Mouse (Mus musculus) midbrain, embryonic 10.5 days (tissue): ENCODE measurements around the gene Sema4b. TPM values are rescaled to one million over a fixed set of nuclear protein-coding genes. Genes with fewer than 3 reads are reported as not detected.

Source experiments
- DNase-seq: peaks from one replicate; pipeline ENCODE4 v3.0.0-alpha.2; 2017; ENCODE audit warnings: low spot score
- H3K27ac ChIP-seq: fragments of 300-500 bp; sonication (generic); replicated peaks from 2 replicates; pipeline ENCODE4 v1.5.1; 2016; ENCODE audit warnings: mild to moderate bottlenecking
- H3K27me3 ChIP-seq: fragments of 300-500 bp; sonication (generic); 2 replicates; pipeline ENCODE4 v1.6.1; 2016; ENCODE audit warnings: low read depth, mild to moderate bottlenecking; ENCODE audit not compliant: poor library complexity, severe bottlenecking
- H3K36me3 ChIP-seq: fragments of 300-500 bp; sonication (generic); 2 replicates; pipeline ENCODE4 v1.6.1; 2016; ENCODE audit warnings: mild to moderate bottlenecking, moderate library complexity
- H3K4me1 ChIP-seq: fragments of 300-500 bp; sonication (generic); 2 replicates; pipeline ENCODE4 v1.6.1; 2016
- H3K4me3 ChIP-seq: fragments of 300-500 bp; sonication (generic); 2 replicates; pipeline ENCODE4 v1.5.1; 2016; ENCODE audit warnings: mild to moderate bottlenecking, moderate library complexity
- H3K9me3 ChIP-seq: fragments of 300-500 bp; sonication (generic); replicated peaks from 2 replicates; pipeline ENCODE4 v1.6.1; 2016; ENCODE audit warnings: mild to moderate bottlenecking
- WGBS: fragments of 180-500 bp; shearing (Covaris S2); methylation state at CpG from one replicate; pipeline ENCODE4 v1.1.7; 2016; 5-methylcytosine and 5-hydroxymethylcytosine counted together
- polyA plus RNA-seq: library from polyadenylated mRNA; unstranded; fragments of >200 nt; fragmentation: Nextera tagmentation; extraction: Ambion mirVana; gene quantifications from 2 replicates; pipeline ENCODE4 v1.2.1, GENCODE M21; 2016

The Sema4b gene
- polyA plus RNA-seq, 1 experiment from 2014 or later: 12.6 TPM

DNA sequence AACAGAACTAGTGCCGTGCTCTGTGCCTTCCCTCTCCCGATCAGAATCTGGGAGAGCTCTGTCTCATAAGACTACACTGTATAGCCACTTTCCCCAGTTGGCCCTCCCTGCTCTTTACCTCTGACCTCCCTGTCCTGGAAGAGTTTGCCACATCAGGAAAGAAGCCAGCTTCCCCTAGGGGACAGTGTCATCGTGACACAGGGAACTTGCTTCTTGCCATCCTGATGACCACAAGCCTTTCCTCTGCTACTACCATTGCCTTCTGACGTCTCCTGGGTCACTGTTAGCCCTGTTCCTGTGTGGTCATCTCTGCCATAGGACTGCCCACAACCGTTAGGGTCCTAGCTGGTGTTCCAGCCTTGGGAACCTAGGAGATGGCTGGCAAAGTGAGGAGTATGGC, 16.3 kb downstream of the Sema4b start:
- Histone ChIP-seq H3K36me3 (peaks cover 22% of the 10 kb centered on the region; the same call in 1 of the 2 replicates), H3K9me3 (no peaks in the 10 kb centered on the region), H3K4me3 (peak overlapping the region; percentile 11; the same call in 1 of the 2 replicates), H3K4me1 (peaks cover 96% of the 10 kb centered on the region), H3K27ac (peak overlapping the region; percentile 56), H3K27me3 (no peaks in the 10 kb centered on the region)
- DNase-seq: no peak
- WGBS: 89% methylated on average over 5 of the region's 5 CpGs

DNA sequence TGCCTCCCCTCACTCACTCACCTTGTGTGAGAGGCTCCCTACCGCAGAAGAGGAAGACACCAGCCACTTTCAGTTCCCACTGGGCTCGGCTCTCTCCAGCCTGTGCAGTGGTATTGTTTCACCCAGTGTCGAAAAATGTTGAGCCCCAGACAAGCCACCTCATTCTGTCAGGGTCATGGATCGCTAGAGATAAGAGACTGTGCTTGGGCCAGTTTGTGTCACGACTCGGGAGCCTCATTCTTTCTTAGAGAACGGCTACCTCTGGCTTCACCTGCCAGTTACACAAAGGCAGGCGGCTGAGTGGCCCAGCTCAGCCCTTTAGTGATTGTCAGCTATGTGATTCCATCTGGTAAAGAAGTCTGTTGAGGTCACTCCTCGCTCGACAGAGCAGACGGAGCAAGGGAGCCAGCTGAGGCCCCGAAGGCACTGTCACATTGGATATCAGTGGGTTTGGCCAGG, 17.0 kb downstream of the Sema4b start:
- no peak for DNase-seq
- Histone ChIP-seq H3K27me3 (no peaks in the 10 kb centered on the region), H3K4me1 (peaks cover 96% of the 10 kb centered on the region), H3K9me3 (no peaks in the 10 kb centered on the region), H3K27ac (peak overlapping the region; percentile 56), H3K36me3 (peaks cover 22% of the 10 kb centered on the region; the same call in 1 of the 2 replicates), H3K4me3 (no peak overlapping the region)
- WGBS: 52% methylated on average over 12 of the region's 12 CpGs

DNA sequence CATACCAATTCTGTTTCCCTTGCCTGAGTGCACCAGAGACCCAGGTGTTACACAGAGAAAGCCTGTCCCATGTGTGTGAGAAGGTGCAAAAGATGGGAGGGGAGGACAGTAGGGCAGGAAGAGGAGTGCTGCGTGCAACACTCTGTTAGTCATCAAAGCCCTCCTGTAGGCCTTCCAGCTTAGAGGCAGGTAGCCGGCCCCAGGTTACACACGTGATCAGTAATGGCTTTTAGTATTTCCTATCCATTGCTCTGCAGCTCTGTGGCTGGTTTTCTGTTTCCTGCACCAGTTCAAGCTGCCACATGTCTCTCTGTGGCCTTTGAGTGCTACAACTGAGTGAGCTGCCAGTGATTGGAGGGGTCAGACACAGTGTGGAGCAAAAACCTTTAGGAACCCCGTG, 17.7 kb downstream of the Sema4b start:
- Histone ChIP-seq H3K27me3 (no peaks in the 10 kb centered on the region), H3K9me3 (no peaks in the 10 kb centered on the region), H3K36me3 (peaks cover 22% of the 10 kb centered on the region; the same call in 1 of the 2 replicates), H3K4me1 (peaks cover 96% of the 10 kb centered on the region), H3K4me3 (no peak overlapping the region), H3K27ac (no peak overlapping the region)
- WGBS: 89% methylated on average over 4 of the region's 4 CpGs
- no peak for DNase-seq

DNA sequence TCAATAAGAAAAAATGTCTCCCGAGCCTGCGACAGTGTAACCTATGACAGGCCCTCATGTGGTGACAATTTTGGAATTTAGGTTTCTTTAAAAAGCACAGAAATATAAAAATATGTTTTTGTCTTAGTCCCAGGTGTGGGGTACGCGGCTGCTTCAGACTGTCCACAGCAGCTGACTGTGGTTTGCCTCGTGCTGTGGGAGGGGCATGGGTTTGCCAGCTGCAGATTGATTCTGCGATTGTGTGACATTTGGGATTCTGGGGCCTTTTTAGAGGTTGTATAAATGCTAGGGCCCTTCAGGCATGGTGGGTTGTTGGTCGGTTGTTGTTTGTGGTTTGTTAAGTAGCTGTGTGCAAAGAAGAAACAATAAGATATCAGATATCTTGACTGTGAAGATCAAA, 18.3 kb downstream of the Sema4b start:
- Histone ChIP-seq H3K4me3 (no peak overlapping the region), H3K27ac (no peak overlapping the region), H3K27me3 (no peaks in the 10 kb centered on the region), H3K4me1 (peaks cover 96% of the 10 kb centered on the region), H3K9me3 (no peaks in the 10 kb centered on the region), H3K36me3 (peaks cover 21% of the 10 kb centered on the region; the same call in 1 of the 2 replicates)
- DNase-seq: no peak
- 92% methylated on average over 7 of the region's 7 CpGs for WGBS

DNA sequence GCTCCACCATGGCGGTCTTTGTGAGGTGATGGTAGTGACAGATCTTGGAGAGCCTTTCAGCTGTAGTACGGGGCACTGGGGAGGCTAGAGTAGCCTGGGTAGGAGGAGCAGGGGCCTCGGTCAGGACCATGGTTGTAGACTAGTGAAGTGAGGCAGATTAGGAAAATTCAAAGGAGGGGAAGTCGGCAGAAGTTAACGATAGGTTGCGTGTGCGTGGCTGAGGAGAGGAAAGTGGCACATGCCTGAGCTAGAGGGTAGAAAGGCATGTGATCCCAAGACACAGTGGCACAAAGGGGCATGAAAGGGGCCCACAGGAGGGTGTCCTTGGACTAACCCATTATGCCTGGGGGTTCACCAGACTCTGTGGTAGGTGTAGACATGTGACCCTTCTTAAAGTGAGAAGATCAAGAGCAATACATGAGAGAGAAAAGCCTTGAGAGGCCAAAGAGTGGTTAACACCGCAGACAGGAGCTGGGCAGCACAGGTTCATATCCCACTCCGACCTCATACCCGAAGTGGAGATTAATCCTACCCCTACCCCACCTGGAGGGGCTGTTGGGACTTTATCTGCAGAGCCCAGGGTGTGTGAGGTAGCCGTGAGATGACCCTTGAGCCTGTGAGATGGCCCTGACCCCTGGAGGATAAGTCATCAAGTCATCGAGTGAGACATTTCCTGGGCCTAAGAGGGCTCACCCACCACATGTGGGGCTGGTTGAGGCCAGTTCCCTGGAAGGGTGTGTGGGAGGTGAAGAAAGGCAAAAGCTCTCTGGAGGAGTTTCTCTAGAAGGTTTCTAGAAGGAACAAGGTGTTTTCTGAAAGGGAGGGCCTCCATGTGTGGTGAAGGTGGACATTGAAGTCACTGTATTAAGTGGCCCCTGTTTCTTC, 19.3 kb downstream of the Sema4b start:
- Histone ChIP-seq H3K36me3 (peaks cover 14% of the 10 kb centered on the region; the same call in 1 of the 2 replicates), H3K9me3 (no peaks in the 10 kb centered on the region), H3K4me3 (no peak overlapping the region), H3K4me1 (peaks cover 93% of the 10 kb centered on the region), H3K27me3 (no peaks in the 10 kb centered on the region), H3K27ac (0 out of 2 replicates have a peak overlapping the region, but pooled peaks have one; percentile 29)
- no peak for DNase-seq
- WGBS: 88% methylated on average over 12 of the region's 12 CpGs

DNA sequence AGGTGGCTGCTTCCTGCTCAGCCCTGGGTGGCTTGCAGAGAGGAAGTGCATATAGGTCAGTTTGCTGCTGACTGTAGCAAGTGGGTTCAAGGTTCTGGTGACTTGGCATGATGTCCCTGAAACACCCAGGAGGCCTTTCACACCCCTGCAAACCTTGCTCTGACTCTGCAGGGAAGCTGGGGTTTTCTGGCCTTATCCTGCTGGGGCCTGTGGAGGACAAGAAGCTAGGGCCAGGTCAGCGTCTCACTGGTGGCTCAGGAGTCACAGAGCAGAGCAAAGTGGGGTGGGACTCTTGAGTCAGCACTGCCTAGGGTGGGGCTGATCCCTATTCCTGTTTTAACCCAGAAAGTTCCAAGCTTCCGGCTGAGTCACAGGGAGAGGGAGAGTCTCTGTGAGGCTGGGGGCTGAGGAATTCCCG, 20.7 kb downstream of the Sema4b start:
- 69% methylated on average over 3 of the region's 3 CpGs for WGBS
- H3K4me1 ChIP-seq: peaks cover 80% of the 10 kb centered on the region

DNA sequence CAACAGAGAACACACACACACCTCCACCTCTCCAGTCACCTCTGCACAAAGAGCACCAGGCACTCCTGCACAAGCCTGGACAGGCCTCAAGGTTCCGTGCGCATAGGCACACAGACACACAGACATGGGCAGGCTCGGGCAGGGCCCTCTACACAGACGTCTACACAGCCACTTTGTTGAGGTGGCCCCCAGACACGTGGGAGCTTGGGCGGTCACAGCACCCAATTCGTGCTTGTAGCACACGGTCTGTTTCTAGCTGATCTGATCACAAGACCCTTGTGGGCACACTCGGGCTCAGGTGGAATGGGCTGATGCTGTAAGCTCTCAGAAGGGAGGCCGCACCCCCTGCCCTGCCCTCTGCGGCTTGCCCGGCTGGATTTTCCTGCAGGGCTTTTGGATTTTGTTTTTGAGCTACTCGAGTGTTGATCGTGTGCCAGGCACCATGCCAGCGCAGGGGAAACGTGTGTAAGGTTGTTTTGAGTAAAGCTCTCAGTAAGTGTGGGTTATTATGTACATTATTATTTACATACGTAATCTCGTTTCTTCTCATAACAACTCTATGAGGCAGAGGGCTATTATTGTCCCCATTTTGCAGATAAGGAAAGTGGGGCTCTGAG, 21.5 kb downstream of the Sema4b start:
- 87% methylated on average over 18 of the region's 18 CpGs for WGBS
- Histone ChIP-seq H3K4me1 (peaks cover 72% of the 10 kb centered on the region), H3K27me3 (no peaks in the 10 kb centered on the region), H3K9me3 (no peaks in the 10 kb centered on the region), H3K4me3 (no peak overlapping the region), H3K27ac (no peak overlapping the region), H3K36me3 (peaks cover 8% of the 10 kb centered on the region)
- DNase-seq: no peak

More for the DNA sequence above, 20.7 kb downstream of the Sema4b start:
- H3K36me3 ChIP-seq: peaks cover 8% of the 10 kb centered on the region; the same call in 1 of the 2 replicates
- no peak overlapping the region for H3K27ac ChIP-seq
- H3K4me3 ChIP-seq: no peak overlapping the region
- no peaks in the 10 kb centered on the region for H3K9me3 ChIP-seq
- no peak for DNase-seq
- H3K27me3 ChIP-seq: no peaks in the 10 kb centered on the region

DNA sequence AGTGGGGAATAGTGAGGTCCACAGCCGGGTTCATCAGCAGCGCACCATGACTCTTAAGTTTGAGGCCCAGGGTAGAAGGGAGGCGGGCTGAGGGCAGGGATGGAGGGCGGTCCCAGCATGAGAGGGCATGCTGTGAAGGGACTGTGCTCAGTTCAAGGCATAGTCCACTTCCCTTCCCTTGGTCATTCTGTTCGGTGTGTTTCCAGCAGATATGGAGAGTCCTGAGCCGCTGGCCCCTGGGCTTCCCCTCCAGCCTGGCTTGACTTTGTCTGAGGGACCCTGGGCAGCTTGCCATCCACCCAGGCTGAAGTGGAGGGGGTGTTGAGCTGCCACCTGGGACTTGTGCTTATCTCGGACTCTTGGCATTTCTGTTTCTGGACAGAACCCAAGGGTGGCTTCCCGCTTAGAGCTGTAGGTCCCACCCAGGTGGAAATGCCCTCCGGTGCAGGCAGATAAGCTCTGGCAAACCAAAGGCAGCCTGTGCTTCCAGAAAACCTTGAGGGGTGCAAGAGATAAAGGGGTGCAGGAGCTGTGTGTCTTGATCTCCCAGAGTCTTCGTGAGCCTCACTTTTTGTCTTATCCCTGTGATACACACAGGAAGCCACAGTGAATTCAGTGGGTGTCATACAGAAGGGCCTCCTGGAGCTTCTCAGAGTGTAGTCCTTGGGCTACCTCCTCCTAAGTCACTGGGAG, 22.2 kb downstream of the Sema4b start:
- no peak overlapping the region for H3K27ac ChIP-seq

DNA sequence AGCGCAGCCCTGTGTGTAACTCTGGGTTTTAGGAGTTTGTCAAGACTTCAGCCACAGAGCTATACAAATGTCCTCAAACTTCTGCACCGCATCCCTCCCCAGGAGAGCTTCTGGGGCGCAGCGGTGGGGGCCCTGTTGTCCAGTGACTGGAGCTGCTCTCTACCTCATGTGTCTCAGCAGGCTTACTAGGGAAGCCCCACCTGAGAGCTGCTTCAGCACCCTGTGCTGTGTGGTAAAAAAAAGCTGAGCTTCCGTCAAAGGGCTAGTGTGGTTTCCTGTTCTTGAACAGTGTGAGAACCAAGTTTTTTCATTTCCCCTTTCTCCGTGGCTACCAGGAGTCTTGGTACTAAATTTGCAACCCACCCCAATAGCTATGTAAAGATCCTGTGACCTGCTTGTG, 23.0 kb downstream of the Sema4b start:
- H3K27ac ChIP-seq: peak overlapping the region; percentile 30; the same call in 1 of the 2 replicates
- DNase-seq: no peak
- H3K9me3 ChIP-seq: no peaks in the 10 kb centered on the region
- peaks cover 19% of the 10 kb centered on the region for H3K36me3 ChIP-seq
- no peak overlapping the region for H3K4me3 ChIP-seq
- 84% methylated on average over 6 of the region's 6 CpGs for WGBS
- peaks cover 58% of the 10 kb centered on the region for H3K4me1 ChIP-seq
- H3K27me3 ChIP-seq: no peaks in the 10 kb centered on the region

More for the DNA sequence above, 22.2 kb downstream of the Sema4b start:
- Histone ChIP-seq H3K36me3 (peaks cover 14% of the 10 kb centered on the region), H3K9me3 (no peaks in the 10 kb centered on the region), H3K27me3 (no peaks in the 10 kb centered on the region), H3K4me3 (no peak overlapping the region), H3K4me1 (peaks cover 65% of the 10 kb centered on the region)
- WGBS: 81% methylated on average over 10 of the region's 10 CpGs
- no peak for DNase-seq

DNA sequence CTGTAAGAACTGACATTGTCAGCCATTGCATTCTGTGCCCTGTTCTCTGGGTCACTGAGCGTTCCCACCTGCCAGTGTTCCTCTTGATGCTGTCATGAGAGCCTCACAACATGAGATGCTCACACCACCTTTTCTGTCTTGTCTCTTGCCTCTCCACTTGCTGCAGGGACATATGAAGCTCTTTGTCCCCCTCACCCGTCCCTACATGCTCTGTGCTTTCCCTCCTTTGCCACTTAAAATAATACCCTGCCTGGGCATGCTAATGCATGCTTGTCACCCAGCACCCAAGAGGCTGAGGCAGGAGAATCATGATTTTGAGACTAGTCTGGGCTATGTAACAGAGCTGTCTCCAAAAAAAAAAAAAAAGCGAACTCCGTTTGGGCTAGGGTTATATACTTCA, 24.3 kb downstream of the Sema4b start:
- Histone ChIP-seq H3K36me3 (peaks cover 25% of the 10 kb centered on the region), H3K9me3 (no peaks in the 10 kb centered on the region), H3K4me3 (no peak overlapping the region), H3K27me3 (no peaks in the 10 kb centered on the region), H3K27ac (no peak overlapping the region), H3K4me1 (peaks cover 53% of the 10 kb centered on the region)
- 89% methylated on average over 4 of the region's 4 CpGs for WGBS
- no peak for DNase-seq

DNA sequence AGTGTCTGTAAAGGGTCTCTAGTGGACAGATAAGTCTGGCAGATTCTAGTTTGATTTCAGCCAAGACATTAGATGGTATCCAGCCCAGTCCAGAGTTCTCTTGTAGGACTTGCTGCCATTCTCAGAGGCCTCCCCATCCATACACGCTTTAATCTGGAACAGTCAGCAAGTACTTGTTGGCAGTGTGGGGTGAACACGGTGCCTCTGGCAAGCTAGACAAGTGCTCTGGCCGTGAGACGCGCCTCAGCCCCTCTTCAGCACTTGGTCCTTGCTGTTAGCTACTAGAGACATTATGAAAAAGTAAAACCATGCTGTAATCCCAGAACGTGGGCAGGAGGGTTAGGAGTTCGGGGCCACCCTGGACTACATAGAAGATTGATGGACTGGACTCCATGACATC, 27.0 kb downstream of the Sema4b start:
- WGBS: 94% methylated on average over 7 of the region's 7 CpGs
- no peak for DNase-seq
- Histone ChIP-seq H3K4me3 (no peak overlapping the region), H3K4me1 (peaks cover 29% of the 10 kb centered on the region), H3K9me3 (no peaks in the 10 kb centered on the region), H3K36me3 (peaks cover 51% of the 10 kb centered on the region), H3K27me3 (no peaks in the 10 kb centered on the region), H3K27ac (no peak overlapping the region)

DNA sequence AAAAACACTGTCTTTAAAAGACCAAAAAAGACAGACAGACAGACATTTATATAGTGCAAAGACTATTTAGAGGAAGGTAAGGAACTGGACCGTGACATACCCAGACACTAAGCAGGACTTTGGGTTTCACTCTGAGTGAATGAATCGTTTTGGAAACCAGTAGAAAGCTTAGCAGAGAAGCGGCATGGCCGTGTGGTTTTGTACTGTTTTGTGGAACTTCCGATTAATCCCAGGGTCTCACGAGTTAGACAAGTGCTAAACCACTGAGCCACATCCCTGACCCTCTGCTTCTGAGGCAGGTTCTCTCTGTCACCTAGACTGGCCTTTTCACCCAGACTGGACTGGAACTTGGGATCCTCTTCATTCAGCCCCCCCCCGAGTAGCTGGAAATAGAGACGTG, 27.8 kb downstream of the Sema4b start:
- Histone ChIP-seq H3K27me3 (no peaks in the 10 kb centered on the region), H3K36me3 (peaks cover 60% of the 10 kb centered on the region), H3K27ac (no peak overlapping the region), H3K4me1 (peaks cover 21% of the 10 kb centered on the region), H3K9me3 (no peaks in the 10 kb centered on the region), H3K4me3 (no peak overlapping the region)
- 79% methylated on average over 8 of the region's 8 CpGs for WGBS
- no peak for DNase-seq
